Mouse (Mus musculus) embryonic fibroblast, embryonic 13.5 days (primary cell): ENCODE measurements at regions not wholly inside any gene's neighbourhood (a gene's known extent, or its start where the extent isn't known, plus 50 kb on each side); places are given as distances from the start of the nearest gene placed in this dataset.

Source experiments
- H3K27ac ChIP-seq: 2 replicates; pipeline ENCODE4 v1.5.1; 2012; ENCODE audit warnings: low read length, control low read depth, inconsistent platforms; ENCODE audit not compliant: insufficient read depth
- H3K4me1 ChIP-seq: 2 replicates; pipeline ENCODE4 v1.6.1; 2011; ENCODE audit warnings: low read length; ENCODE audit not compliant: control insufficient read depth, insufficient read depth
- H3K4me3 ChIP-seq: 2 replicates; pipeline ENCODE4 v1.5.1; 2011; ENCODE audit warnings: mild to moderate bottlenecking, control low read depth, low read length; ENCODE audit not compliant: insufficient read depth
- CTCF ChIP-seq: IDR thresholded peaks from 2 replicates; pipeline ENCODE4 v1.5.1; 2011; ENCODE audit warnings: mild to moderate bottlenecking, control low read depth, low read length, moderate library complexity, borderline replicate concordance; ENCODE audit not compliant: insufficient read depth
- POLR2A ChIP-seq: IDR thresholded peaks from 2 replicates; pipeline ENCODE4 v1.6.1; 2011; ENCODE audit warnings: low read depth, mild to moderate bottlenecking, control low read depth, low read length, moderate library complexity

DNA sequence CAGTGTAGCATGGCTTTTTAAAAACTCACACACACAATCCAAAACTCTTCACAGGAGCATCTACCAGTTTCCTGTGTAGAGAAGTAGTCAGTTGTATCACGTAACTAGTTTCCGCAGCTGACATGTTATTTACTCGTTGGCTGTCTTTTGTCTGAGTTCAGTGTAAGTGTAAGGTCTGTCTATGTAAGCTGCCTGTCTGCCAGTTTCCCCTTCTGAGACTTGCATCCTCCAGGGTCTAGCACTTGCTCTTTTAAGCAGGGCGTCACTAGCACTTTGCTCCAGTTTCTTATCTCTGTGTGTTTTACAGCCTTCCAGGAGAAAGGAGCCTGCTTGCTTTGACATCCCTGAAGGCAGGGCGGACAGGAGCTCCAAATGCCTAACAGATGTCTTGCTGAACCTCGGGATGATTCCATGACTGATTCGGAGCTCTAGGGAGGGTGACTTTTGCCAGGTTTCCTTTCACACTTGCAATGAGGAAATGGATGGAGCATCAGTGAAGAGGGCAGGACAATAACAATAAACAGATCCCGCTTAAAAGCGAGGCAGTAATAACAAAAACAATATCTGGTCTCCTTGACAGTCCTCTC lies 131.2 kb upstream of the Osr1 start:
- H3K27ac ChIP-seq: no peak overlapping the region
- TF ChIP-seq POLR2A: no peak
- TF ChIP-seq CTCF: no peak
- H3K4me3 ChIP-seq: no peak overlapping the region
- peaks cover 2% of the 10 kb centered on the region; the same call in 1 of the 2 replicates for H3K4me1 ChIP-seq

- Histone ChIP-seq H3K27ac (no peak overlapping the region), H3K4me3 (no peak overlapping the region), H3K4me1 (no peaks in the 10 kb centered on the region)
- TF ChIP-seq POLR2A: no peak
- TF ChIP-seq CTCF: no peak
Measured at GRCm38 (mm10) chr12:9450620-9451019, 119.3 kb upstream of the Osr1 start.

DNA sequence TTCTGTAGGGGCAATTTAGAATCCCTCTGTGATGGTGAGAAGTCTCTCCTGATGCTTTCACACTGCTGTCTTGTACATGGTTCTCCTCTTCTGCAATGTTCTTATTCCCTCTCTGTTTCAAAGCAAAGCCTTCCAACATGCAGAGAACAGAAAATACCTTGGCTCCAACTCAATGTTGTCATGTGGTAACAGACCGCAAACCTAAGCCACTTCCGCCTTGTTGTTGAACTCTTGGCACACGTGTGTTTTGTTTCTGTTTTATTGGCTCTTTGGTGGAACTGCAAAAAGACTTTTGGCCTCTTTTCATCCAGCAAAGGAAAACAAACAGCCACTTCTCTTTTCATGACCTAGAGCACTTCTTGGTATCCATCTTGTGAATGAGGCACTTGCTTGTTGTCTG lies 109.7 kb upstream of the Osr1 start:
- TF ChIP-seq CTCF (no peak), POLR2A (no peak)
- H3K4me3 ChIP-seq: no peak overlapping the region
- no peaks in the 10 kb centered on the region for H3K4me1 ChIP-seq
- no peak overlapping the region for H3K27ac ChIP-seq

- H3K27ac ChIP-seq: no peak overlapping the region
- TF ChIP-seq CTCF (no peak), POLR2A (no peak)
- H3K4me1 ChIP-seq: no peaks in the 10 kb centered on the region
- no peak overlapping the region for H3K4me3 ChIP-seq
Measured at GRCm38 (mm10) chr12:9469655-9470470, 100.1 kb upstream of the Osr1 start.

DNA sequence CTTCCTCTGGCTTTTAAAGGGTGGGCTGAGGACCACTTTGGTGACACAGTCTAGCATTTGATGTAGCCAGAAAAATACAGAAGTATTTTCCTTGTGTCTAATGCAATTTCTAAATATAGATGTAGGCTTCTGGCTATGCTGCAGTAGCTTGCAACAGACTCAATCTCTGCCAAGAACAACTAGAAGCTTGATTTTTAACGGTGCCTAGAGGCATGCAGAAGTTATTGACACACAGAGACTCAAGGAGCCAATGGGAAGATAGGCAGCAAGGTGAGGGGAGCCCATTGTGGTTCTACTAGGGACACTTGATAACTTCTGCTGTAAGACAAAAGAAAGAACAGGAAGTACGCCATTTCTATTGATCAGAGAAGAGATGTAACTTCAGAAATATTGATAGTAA lies 94.1 kb upstream of the Osr1 start:
- H3K4me1 ChIP-seq: no peaks in the 10 kb centered on the region
- H3K27ac ChIP-seq: no peak overlapping the region
- TF ChIP-seq POLR2A (no peak), CTCF (no peak)
- H3K4me3 ChIP-seq: no peak overlapping the region

DNA sequence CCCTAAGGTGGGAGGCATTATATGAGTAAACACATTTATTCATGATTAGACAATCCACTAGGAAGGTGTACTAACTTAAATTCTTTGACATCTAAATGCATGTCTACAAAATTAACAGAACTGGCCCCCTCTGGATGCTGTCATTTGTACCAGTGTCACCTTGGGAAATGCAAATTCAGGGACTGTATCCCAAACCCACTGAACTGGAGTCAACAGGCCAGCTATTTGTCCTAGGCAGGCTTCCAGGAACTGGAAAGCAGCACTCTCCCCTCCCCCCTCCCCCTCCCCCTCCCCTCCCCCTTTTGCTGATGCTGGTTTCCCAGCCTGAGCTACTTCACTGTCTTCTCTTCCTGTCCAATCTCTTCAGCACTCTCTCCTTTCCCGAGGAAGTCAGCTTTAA lies 91.7 kb upstream of the Osr1 start:
- Histone ChIP-seq H3K4me1 (no peaks in the 10 kb centered on the region), H3K27ac (no peak overlapping the region), H3K4me3 (no peak overlapping the region)
- TF ChIP-seq POLR2A (no peak), CTCF (no peak)

DNA sequence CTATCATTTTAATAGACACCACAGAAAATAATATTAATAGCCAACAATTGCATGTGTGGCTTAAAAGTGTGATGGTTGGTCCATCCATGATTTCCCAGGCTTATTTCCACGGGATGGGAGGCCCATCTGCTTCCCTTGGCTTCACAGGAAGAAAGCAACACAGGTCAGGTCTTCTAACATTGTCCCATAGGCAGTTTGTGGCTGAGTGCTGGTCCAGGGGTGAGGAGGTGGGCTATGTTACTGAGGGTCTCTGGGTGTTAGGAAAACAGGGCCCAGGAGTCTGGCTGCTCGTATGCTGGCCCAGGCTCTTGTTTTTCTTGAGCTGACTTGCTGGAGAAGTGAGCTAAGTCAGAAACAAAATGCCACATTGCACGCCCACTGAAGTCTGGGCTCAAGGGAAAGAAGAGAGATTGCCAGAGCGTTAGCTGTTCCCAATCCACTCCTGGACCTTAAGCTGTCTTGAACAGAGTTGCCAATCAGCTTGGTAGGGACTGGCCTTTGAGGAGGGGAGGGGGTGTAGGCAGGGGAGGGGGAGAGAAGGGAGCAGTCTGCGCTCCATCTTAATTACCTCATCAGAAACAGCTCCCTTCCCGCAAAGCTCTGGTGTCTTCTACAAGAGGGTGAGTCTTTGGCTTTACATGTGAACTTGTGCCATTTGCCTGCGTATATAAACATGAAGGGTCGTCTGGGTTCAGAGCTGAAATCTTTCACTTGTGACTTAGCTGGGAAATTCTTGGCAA lies 82.1 kb upstream of the Osr1 start:
- Histone ChIP-seq H3K4me3 (no peak overlapping the region), H3K4me1 (no peaks in the 10 kb centered on the region), H3K27ac (no peak overlapping the region)
- TF ChIP-seq POLR2A (no peak), CTCF (no peak)

DNA sequence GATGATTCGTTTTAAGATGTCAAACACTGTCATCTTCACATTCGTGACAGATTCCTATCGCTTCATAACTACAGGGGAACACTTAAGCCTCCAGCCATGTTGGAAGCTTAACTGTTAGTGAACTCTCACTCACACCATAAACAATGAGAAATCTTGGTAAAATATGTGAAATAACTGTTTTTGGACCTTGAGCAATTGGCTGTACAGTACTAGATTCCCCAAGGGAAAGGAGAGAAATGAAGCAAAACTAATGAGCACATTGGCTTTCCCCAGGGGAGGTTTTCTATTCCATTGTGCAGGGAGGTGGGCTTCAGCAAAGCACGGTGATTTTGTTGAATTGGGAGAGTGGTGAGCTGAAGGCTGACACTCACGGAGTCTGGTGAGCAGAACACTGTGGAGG lies 56.0 kb upstream of the Osr1 start:
- no peak overlapping the region for H3K27ac ChIP-seq
- H3K4me1 ChIP-seq: no peaks in the 10 kb centered on the region
- TF ChIP-seq POLR2A: no peak
- TF ChIP-seq CTCF: no peak
- no peak overlapping the region for H3K4me3 ChIP-seq

DNA sequence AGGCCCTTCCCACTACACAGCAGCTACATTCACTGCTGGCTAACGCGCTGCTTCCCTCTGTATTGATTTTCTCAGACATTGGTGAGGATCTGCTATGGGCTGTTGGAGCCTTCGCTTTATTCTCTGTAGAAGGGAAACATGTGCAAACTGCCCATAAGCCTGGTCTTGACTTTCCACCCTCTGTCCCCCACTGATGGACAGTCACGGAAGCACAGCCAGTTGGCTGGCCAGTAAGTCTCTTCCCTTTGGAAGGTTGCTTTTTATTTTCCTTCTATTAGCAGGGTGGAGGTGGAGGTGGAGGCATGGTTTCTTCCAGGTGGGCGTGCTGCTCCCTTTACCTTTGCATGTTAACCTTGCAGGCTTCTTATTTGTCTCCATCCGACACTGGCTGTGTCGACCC lies 51.1 kb upstream of the Osr1 start:
- TF ChIP-seq CTCF: no peak
- no peak for TF ChIP-seq POLR2A
- H3K4me1 ChIP-seq: no peaks in the 10 kb centered on the region

DNA sequence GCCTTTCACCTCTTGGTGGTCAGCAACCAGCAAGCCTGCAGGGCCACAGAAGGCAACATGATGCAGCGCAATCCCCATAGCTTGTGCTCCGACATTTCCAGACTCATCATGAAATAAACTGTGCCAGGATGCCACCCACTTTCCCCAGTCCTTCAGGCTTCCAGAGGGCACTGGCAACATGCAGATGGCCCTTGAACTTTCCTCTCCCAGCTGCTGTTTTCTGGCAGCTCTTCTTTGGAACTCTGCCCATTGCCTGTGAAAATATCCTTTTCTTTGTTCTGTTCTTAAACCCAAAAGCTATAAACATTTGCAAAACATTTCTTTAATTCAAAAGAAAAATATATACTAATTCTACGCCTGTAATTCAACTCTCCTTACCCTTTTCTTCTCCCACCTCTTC lies 50.6 kb upstream of the Osr1 start:
- TF ChIP-seq POLR2A (no peak), CTCF (no peak)
- Histone ChIP-seq H3K4me1 (no peaks in the 10 kb centered on the region), H3K4me3 (no peak overlapping the region), H3K27ac (no peak overlapping the region)

More for the DNA sequence above, 51.1 kb upstream of the Osr1 start:
- Histone ChIP-seq H3K4me3 (no peak overlapping the region), H3K27ac (no peak overlapping the region)
